Mouse (Mus musculus) midbrain, embryonic 10.5 days (tissue): ENCODE results near the gene 4932438H23Rik. TPM values are rescaled to one million over a fixed set of nuclear protein-coding genes. Genes with fewer than 3 reads are reported as not detected.
"Not testable (repeated sequence)": the region's sequence is repeated elsewhere in the genome, so short reads cannot be mapped to it uniquely, and the experiment has no call there.

Experiments
- DNase-seq: peaks from one replicate; pipeline ENCODE4 v3.0.0-alpha.2; 2017; ENCODE audit warnings: low spot score
- H3K27ac ChIP-seq: fragments of 300-500 bp; sonication (generic); replicated peaks from 2 replicates; pipeline ENCODE4 v1.5.1; 2016; ENCODE audit warnings: mild to moderate bottlenecking
- H3K27me3 ChIP-seq: fragments of 300-500 bp; sonication (generic); 2 replicates; pipeline ENCODE4 v1.6.1; 2016; ENCODE audit warnings: low read depth, mild to moderate bottlenecking; ENCODE audit not compliant: poor library complexity, severe bottlenecking
- H3K36me3 ChIP-seq: fragments of 300-500 bp; sonication (generic); 2 replicates; pipeline ENCODE4 v1.6.1; 2016; ENCODE audit warnings: mild to moderate bottlenecking, moderate library complexity
- H3K4me1 ChIP-seq: fragments of 300-500 bp; sonication (generic); 2 replicates; pipeline ENCODE4 v1.6.1; 2016
- H3K4me3 ChIP-seq: fragments of 300-500 bp; sonication (generic); 2 replicates; pipeline ENCODE4 v1.5.1; 2016; ENCODE audit warnings: mild to moderate bottlenecking, moderate library complexity
- H3K9me3 ChIP-seq: fragments of 300-500 bp; sonication (generic); replicated peaks from 2 replicates; pipeline ENCODE4 v1.6.1; 2016; ENCODE audit warnings: mild to moderate bottlenecking
- WGBS: fragments of 180-500 bp; shearing (Covaris S2); methylation state at CpG from one replicate; pipeline ENCODE4 v1.1.7; 2016; 5-methylcytosine and 5-hydroxymethylcytosine counted together
- polyA plus RNA-seq: library from polyadenylated mRNA; unstranded; fragments of >200 nt; fragmentation: Nextera tagmentation; extraction: Ambion mirVana; gene quantifications from 2 replicates; pipeline ENCODE4 v1.2.1, GENCODE M21; 2016

The 4932438H23Rik gene
- polyA plus RNA-seq, 1 experiment from 2014 or later: not detected

DNA sequence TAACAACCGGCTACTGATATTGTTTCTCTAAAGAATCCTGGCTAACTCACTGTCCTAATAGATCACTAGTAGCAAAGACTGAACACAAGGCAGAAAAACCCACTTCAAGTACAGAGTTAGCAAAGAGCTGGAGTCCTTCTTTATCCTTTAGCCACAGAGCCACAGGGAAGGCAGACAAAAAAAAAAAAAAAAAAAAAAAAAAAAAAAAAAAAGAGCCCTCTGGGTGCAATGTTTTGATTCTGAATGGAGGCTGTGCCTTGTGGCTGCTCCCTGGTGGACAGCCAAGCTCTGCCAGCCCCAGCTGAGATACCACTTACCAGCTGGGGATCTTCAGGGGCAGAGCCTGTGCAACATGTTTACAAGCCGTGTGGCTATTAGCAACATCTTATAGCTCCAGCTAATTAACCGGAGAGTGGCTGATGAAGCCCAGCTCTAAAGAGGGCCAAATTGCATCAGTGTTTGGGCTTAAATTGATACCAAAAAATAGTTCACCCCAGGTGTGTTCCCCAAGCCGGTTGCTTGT, 2.1 kb upstream of the 4932438H23Rik start:
- no peak overlapping the region for H3K4me3 ChIP-seq
- H3K9me3 ChIP-seq: no peaks in the 10 kb centered on the region
- H3K4me1 ChIP-seq: peaks cover 16% of the 10 kb centered on the region
- H3K27me3 ChIP-seq: peaks cover 58% of the 10 kb centered on the region
- no peaks in the 10 kb centered on the region for H3K36me3 ChIP-seq
- 94% methylated on average over 4 of the region's 4 CpGs for WGBS
- no peak for DNase-seq
- H3K27ac ChIP-seq: no peak overlapping the region

DNA sequence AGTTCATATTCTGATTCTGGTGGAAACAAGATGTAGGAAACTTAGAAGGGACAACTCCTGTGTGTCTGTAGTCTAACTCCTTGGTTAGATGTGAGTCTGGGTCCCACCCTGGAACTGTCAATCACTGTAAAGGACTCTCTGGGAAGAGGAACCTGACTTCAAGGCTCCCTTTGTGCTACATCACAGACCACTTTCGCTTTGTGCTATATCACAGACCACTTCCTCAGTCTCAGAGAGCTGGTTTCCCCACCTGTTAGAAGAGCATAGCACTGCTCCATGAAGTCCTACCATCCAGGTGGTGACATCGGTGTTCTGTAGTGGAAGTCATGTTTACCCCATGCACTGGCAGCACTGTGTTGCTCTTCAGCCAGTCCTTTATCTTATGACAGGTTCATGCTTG, 1.1 kb upstream of the 4932438H23Rik start:
- H3K4me1 ChIP-seq: peaks cover 16% of the 10 kb centered on the region
- no peak overlapping the region for H3K27ac ChIP-seq
- H3K9me3 ChIP-seq: no peaks in the 10 kb centered on the region
- 94% methylated on average over 2 of the region's 2 CpGs for WGBS
- DNase-seq: no peak
- H3K4me3 ChIP-seq: no peak overlapping the region
- H3K27me3 ChIP-seq: peaks cover 47% of the 10 kb centered on the region
- H3K36me3 ChIP-seq: no peaks in the 10 kb centered on the region

DNA sequence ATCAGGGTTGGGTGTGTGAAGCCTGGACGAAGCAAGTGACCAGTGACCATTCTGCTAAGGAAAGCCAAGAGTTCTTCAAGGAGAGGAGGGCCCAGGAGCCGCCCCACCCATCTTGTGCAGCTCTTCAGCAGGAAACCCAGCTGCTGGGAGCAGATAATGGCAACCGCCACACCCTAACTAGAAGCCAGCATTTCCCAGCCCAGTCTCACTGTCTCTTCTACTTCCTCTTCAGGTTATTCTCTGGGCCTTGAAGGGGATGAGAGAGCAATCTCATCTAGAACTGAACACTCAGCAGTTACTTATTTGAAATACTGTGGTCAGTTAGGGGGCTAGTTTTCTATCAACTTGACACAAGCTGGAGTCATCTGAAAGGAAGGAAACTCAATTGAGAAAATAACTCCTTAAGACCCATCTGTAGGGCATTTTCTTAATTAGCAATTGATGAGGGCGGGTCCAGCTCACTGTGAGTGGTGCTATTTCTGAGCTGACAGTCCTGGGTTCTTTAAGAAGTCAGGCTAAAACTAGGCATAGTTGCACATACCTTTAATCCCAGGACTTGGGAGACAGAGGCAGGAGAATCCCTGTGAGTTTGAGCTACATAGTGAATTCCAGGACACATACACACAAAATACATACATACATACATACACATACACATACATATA, 8.1 kb downstream of the 4932438H23Rik start:
- no peaks in the 10 kb centered on the region for H3K36me3 ChIP-seq
- H3K4me1 ChIP-seq: peaks cover 4% of the 10 kb centered on the region; the same call in 1 of the 2 replicates
- no peak overlapping the region for H3K27ac ChIP-seq
- 72% methylated on average over 4 of the region's 4 CpGs for WGBS
- no peak for DNase-seq
- no peak overlapping the region for H3K4me3 ChIP-seq
- H3K27me3 ChIP-seq: peaks cover 27% of the 10 kb centered on the region
- H3K9me3 ChIP-seq: 0 out of 2 replicates have a peak, but pooled peaks cover 4% of the 10 kb centered on the region

DNA sequence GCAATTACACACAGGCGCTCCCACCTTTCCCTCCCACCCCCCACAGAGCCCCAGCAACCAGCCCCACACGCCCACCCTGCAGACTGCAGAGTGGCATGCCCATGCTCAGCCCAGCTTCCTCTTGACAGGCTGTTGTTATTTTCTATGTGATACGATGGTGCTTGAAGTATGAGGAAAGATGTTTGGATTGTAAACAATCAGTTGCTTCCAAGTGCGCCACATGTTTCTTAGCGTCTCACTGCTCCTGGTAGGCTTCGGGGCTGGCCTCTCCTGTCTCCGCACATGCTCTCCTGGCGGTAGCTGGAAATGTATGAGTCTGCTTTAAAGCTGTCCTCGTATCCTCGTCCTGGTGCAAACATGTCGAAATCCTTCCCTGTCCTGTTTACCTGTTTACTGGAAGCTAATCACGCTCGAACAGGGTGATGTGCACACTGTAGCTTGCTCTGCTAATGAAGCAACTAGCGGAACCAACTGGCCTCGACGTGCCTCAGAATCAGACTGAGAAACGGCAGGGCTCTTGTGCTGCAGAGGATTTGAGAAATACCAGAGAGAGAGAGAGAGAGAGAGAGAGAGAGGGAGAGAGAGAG, 9.6 kb downstream of the 4932438H23Rik start:
- Histone ChIP-seq H3K36me3 (no peaks in the 10 kb centered on the region), H3K27ac (no peak overlapping the region), H3K4me1 (peaks cover 4% of the 10 kb centered on the region; the same call in 1 of the 2 replicates), H3K27me3 (peaks cover 35% of the 10 kb centered on the region), H3K4me3 (no peak overlapping the region), H3K9me3 (0 out of 2 replicates have a peak, but pooled peaks cover 4% of the 10 kb centered on the region)
- no peak for DNase-seq
- 73% methylated on average over 17 of the region's 17 CpGs for WGBS

DNA sequence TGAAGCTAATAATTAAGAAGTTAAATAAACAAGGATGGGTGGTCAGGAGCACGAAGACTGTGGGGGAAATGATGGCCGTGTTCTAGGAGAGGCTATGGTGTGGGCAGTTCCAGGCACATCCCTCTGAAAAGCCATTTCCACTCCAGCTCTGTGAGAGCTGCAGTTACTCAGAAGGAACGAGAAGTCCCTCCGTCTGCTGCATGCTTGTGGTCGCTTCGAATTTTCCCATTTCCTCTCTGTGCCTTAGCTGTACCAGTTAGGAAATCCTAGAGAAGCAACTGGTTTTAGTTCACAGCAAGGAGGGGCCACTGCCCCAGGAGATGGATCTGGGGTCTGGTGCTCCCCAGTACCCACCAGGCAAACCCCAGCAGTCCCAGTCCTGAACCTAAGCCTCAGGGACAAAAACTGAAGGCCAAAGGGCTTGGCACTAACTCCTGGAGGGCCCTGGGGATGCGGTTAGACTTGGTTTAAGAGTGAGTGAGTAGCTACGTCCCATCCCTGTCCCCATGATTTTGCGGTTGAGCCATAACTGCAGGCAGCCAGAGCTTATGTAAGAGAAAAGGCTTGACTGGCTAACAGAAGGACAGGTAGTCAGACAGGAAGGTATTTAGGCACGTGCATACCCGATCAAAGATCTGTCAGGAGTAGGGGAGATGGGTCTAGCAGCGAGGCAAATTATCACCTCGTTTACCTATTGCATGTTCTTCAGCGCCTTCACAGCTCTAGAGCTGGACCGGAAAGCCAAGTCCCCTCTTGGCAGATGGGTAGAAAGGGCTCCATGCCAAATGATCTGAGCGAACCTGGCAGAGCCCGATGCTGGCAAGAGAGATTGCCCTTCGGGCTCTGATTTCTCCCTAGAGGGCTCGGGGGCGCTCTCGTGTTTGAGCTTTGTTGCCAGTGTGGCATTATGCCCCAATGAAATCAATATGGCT, 10.3 kb downstream of the 4932438H23Rik start:
- 93% methylated on average over 21 of the region's 21 CpGs for WGBS
- Histone ChIP-seq H3K4me3 (no peak overlapping the region), H3K36me3 (no peaks in the 10 kb centered on the region), H3K27ac (no peak overlapping the region), H3K4me1 (peaks cover 4% of the 10 kb centered on the region; the same call in 1 of the 2 replicates), H3K9me3 (0 out of 2 replicates have a peak, but pooled peaks cover 4% of the 10 kb centered on the region), H3K27me3 (peaks cover 35% of the 10 kb centered on the region)
- DNase-seq: no peak

DNA sequence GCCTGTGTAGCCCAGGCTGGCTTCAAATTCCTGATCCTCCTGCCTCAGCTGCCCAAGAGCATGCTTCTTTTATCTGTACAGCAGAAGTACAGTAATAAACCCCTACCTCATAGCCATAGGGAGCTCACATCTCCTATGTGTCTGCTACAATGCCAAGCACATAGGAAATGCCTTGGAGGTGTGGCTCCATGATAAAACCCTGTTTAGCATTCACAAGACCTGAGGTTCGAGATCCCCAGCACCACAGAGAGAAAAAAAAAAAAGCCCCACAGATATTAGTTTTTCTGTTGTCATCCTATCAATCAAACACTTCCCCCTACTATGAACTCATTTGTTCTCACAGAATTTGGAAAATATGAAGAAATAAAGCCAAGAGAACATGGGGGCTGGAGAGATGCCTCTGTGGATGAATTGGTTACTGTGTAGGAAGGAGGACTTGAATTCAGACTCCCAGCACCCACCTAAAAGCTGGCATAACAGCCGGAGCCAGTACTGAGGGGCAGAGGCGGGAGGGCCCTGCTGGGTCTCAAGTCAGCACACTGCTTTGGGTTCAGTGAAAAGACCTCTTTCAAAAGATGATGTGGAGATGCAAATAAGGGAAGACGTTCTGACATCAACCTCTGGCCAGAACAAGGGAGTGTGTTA, 11.8 kb downstream of the 4932438H23Rik start:
- WGBS: 80% methylated on average over 4 of the region's 4 CpGs

DNA sequence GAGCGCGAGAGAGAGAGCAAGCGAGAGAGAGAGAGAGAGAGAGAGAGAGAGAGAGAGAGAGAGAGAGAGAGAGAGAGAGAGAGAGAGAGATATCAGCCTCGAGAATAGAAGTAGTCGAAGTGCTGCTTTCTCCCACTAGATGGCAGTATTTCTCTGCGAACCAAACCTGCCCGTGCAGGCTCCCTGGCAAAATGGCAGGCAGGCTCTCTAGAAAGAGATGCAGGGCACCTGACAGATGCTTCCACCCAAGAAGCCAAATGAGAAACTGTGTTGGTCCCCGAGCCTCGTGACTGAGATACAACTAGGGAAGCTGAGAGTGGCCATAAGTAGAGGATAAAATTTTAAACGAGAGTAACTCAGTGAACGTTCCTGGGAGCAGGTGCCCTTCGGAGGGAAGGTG, 13.4 kb downstream of the 4932438H23Rik start:
- Histone ChIP-seq H3K36me3 (no peaks in the 10 kb centered on the region), H3K4me1 (peaks cover 4% of the 10 kb centered on the region; the same call in 1 of the 2 replicates), H3K27ac (no peak overlapping the region), H3K4me3 (no peak overlapping the region), H3K9me3 (peaks cover 18% of the 10 kb centered on the region; the same call in 1 of the 2 replicates), H3K27me3 (peaks cover 31% of the 10 kb centered on the region)
- peak; percentile 66 for DNase-seq
- WGBS: 29% methylated on average over 9 of the region's 12 CpGs

More for the DNA sequence above, 11.8 kb downstream of the 4932438H23Rik start:
- DNase-seq: no peak
- peaks cover 4% of the 10 kb centered on the region; the same call in 1 of the 2 replicates for H3K4me1 ChIP-seq
- no peak overlapping the region for H3K27ac ChIP-seq
- peaks cover 32% of the 10 kb centered on the region for H3K27me3 ChIP-seq
- H3K9me3 ChIP-seq: peaks cover 12% of the 10 kb centered on the region; the same call in 1 of the 2 replicates
- H3K4me3 ChIP-seq: no peak overlapping the region
- H3K36me3 ChIP-seq: no peaks in the 10 kb centered on the region

DNA sequence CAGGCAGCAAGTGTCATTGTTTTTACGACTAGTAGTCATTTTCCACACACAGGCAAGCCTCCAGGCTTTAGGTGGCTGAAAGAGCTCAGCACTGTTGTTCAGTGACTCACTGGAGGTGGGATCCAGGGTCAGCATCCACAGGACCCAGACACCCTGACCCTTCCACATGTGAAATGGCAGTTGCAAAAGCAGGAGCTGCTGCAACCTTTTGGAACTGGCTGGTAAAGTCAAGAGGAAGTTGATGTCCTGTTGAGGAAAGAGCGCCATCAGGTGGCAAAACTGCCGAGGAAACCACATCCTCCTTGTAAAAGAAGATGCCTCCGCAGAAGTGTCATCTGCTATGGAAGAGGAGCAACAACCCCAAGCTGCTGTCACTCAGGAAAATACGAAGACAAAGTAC, 18.7 kb downstream of the 4932438H23Rik start:
- Histone ChIP-seq H3K4me1 (peaks cover 2% of the 10 kb centered on the region; the same call in 1 of the 2 replicates), H3K36me3 (no peaks in the 10 kb centered on the region), H3K4me3 (no peak overlapping the region), H3K27me3 (peaks cover 22% of the 10 kb centered on the region), H3K9me3 (peaks cover 14% of the 10 kb centered on the region; the same call in 1 of the 2 replicates), H3K27ac (no peak overlapping the region)
- no peak for DNase-seq
- WGBS: 82% methylated on average over 5 of the region's 5 CpGs

DNA sequence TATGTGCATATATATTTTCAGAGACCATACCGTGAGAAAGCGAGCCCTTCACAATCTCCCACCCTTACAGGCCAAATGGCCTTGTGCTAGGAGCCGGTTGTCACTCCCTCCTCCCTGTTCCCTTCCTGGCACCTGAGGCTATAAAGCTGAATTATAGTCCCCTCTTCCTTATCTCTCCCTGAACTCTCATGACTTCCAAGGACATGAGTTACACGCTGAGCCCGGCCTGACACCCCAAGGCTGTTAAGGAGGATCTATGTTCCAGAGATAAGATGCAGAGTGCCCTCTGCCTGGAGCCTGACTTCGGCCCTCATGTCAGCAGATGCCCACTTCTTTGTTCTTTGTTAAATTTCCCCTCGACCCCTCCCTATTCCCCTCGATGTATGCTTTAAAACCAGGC, 19.5 kb downstream of the 4932438H23Rik start:
- Histone ChIP-seq H3K27me3 (peaks cover 25% of the 10 kb centered on the region), H3K9me3 (peaks cover 14% of the 10 kb centered on the region; the same call in 1 of the 2 replicates)
- 91% methylated on average over 8 of the region's 8 CpGs for WGBS
- H3K27ac ChIP-seq, H3K4me3 ChIP-seq, DNase-seq, H3K36me3 ChIP-seq, H3K4me1 ChIP-seq: not testable (repeated sequence)

DNA sequence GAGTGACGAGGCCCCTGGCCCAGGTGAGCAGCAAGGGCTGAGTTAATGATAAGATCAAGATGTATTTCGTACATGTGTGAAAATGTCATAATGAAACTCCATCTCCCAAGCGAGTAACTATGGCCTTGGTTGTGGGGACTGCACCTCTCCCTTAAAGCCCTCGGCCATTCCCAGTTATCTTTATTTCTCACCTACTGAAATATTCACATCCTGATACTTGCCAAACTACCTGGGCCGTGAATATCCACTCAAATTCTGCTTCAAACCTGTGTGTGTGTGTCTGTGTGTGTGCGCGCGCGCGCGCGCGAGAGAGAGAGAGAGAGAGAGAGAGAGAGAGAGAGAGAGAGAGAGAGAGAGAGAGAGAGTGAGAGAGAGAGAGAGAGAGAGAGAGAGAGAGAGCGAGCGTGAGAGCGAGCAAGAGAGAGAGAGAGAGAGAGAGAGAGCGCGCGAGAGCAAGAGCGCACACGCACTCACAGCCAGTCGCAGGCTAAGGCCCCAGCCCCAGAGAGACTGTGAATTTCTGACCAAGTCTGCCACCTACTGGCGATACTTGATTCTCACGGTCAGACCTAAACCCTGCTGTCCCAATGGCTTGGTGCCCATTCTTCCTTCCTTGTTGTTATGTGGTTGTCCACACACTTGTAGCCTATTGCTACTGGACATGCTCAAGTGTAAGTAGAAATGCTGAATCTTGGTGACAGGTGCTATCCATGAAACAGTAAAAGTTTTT, 21.6 kb downstream of the 4932438H23Rik start:
- H3K4me1 ChIP-seq: peaks cover 15% of the 10 kb centered on the region
- H3K4me3 ChIP-seq: peak overlapping the region; percentile 20; the same call in 1 of the 2 replicates
- WGBS: 40% methylated on average over 24 of the region's 24 CpGs
- peaks cover 7% of the 10 kb centered on the region; the same call in 1 of the 2 replicates for H3K9me3 ChIP-seq
- no peaks in the 10 kb centered on the region for H3K36me3 ChIP-seq
- no peak overlapping the region for H3K27ac ChIP-seq
- H3K27me3 ChIP-seq: peaks cover 30% of the 10 kb centered on the region
- peak; percentile 83 for DNase-seq

DNA sequence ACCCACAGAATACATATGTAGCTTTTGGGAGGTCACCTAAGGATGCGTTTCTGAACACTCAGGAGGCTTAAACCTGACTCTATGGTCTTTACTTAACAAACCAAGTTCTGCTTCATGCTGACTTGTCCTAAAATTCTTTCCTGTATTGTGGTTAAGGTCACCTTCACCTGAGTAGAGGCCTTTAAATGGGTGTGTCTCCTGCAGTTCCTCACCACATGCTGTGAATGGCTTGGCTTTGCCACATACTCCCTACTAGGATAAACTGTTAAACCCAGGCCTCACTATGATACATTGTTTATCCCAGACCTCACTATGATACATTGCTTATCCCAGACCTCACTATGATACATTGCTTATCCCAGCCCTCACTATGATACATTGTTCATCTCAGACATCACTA, 22.7 kb downstream of the 4932438H23Rik start:
- DNase-seq: no peak
- Histone ChIP-seq H3K27me3 (peaks cover 30% of the 10 kb centered on the region), H3K27ac (no peak overlapping the region), H3K4me3 (no peak overlapping the region), H3K36me3 (no peaks in the 10 kb centered on the region), H3K4me1 (peaks cover 15% of the 10 kb centered on the region), H3K9me3 (0 out of 2 replicates have a peak, but pooled peaks cover 3% of the 10 kb centered on the region)
- 87% methylated on average over 1 of the region's 1 CpGs for WGBS
